Mouse (Mus musculus): ENCODE measurements around the gene Ddx21. TPM values are rescaled to one million over a fixed set of nuclear protein-coding genes. Genes with fewer than 3 reads are reported as not detected.

Ddx21 gene
- polyA plus RNA-seq, 1 experiment from 2014 or later: 54.4 TPM

DNA sequence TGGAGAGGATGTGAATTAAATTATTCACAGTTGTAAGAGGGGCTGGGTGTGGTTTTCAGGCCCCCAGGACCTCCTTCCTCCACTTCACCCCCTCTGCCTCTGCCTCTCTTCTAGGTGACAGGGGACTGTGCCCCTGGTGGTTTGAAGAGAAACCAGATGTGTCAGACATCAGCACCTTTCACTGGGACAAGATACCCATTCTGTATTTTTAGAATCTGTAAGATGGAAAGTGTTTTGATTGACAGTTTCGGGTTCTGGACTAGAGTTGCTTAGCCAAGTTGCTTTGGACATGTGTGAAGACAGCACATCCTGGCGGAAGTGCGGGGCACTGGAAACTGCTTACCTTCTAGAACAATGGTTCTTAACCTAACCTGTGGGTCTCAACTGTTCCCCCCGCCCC is 57.8 kb downstream of the Ddx21 start:
- in situ Hi-C loops (cut with MboI; ENCODE audit: low pct_unique_long_range_greater_than_20kb): no loop called here
- no peak for DNase-seq (ENCODE audit: low read depth, low spot score)
- H3K27me3 ChIP-seq: peaks cover 4% of the 10 kb centered on the region
- no peak for TF ChIP-seq CTCF (IDR thresholded peaks at IDR 0.05)
- ATAC-seq: no peak
- ChIA-PET CTCF (interaction anchor here (1.0 kb wide), 1 partner anchor 15 kb away, joined by 3 read pairs; no protein-coding TSS in a partner anchor), POLR2A (no interaction called here)

DNA sequence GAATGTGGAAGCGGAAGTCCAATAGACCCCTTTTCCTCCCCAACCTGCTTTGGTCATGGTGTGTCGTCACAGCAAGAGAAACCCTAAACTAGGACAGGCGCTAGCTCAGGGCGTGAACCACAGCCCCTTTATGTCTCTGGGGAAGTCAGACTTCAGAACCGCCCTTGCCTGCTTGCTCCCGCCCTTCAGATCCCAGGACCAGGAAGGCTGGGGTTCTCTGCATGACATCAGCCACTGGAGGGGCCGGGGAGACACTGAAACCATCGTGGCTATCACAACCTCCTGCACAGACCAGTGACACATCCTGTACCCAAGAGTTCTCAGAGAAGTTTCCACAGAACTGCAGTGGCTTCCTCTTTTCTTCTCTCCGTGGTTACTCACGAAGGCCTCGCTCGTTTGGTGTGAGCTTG is 58.7 kb downstream of the Ddx21 start:
- in situ Hi-C loops (cut with MboI; ENCODE audit: low pct_unique_long_range_greater_than_20kb): no loop called here
- ChIA-PET POLR2A (no interaction called here), CTCF (no interaction called here)
- ATAC-seq (no peak), DNase-seq (ENCODE audit: low read depth, low spot score) (no peak)
- H3K27me3 ChIP-seq: peaks cover 9% of the 10 kb centered on the region
- TF ChIP-seq CTCF (IDR thresholded peaks at IDR 0.05): no peak

DNA sequence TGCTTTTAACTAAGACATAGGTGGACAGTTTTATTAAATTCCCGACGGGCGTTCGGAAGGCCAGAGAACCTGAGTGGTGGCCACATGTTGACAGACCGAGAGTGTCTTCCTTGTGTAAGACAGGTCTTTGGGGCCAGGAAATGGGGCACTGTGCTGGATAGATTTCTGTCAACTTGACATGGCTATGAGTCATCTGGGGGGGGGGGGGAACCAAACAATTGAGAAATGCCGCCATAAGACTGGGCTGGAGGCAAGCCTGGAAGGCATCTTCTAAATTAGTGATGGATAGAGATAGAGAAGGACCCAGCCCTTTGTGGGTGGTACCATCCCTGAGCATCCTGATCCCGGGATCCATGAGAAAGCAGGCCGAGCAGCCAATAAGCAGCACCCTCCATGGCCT is 59.2 kb downstream of the Ddx21 start:
- TF ChIP-seq CTCF (IDR thresholded peaks at IDR 0.05): no peak
- ChIA-PET POLR2A (no interaction called here), CTCF (no interaction called here)
- peaks cover 9% of the 10 kb centered on the region for H3K27me3 ChIP-seq
- DNase-seq (ENCODE audit: low read depth, low spot score): no peak
- in situ Hi-C loops (cut with MboI; ENCODE audit: low pct_unique_long_range_greater_than_20kb): no loop called here
- ATAC-seq: no peak

DNA sequence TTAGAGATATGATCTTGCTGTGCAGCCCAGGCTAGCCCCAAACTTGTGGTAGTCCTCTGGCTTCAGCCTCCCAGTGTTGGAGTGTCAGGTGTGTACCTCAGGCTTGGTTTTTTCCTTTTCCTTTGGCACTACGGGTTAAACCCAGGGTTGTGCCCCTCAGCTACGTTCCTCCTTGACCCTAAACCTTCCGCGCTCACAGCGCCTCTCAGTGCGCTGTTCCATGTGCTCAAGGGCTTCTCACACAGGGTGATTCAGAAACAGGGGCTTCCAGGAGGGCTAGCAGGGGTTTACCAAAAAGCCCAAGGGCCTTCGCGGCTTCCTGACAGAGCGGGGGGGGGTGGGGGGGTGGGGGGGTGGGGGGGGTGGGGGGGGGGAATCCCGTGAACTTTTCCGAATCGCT is 59.6 kb downstream of the Ddx21 start:
- no peak for ATAC-seq
- DNase-seq (ENCODE audit: low read depth, low spot score): no peak
- no peak for TF ChIP-seq CTCF (IDR thresholded peaks at IDR 0.05)
- POLR2A ChIA-PET: no interaction called here
- in situ Hi-C loops (cut with MboI; ENCODE audit: low pct_unique_long_range_greater_than_20kb): no loop called here
- CTCF ChIA-PET: no interaction called here
- H3K27me3 ChIP-seq: peaks cover 9% of the 10 kb centered on the region

DNA sequence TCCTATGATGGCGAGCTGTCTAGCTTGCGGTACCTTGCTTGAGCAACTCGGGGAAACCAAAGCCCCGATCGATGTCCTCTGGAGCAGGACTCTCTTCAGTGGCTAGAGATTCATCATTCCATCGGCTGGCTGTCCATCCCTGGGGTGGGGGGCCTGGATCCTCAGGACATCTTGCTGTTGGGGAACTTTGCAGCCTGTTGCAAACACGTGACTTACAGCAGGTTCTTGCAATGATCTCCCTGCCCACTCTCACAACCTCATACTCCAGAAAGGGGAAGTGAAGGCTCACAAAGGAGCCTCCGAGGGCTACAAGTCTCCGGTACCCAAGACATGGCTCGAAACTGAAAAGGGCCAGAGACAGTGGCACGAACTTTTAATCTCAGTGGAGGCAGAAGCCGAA is 60.6 kb downstream of the Ddx21 start:
- in situ Hi-C loops (cut with MboI; ENCODE audit: low pct_unique_long_range_greater_than_20kb): no loop called here
- TF ChIP-seq CTCF (IDR thresholded peaks at IDR 0.05): no peak
- DNase-seq (ENCODE audit: low read depth, low spot score) (no peak), ATAC-seq (no peak)
- CTCF ChIA-PET: no interaction called here
- peaks cover 9% of the 10 kb centered on the region for H3K27me3 ChIP-seq
- POLR2A ChIA-PET: no interaction called here

DNA sequence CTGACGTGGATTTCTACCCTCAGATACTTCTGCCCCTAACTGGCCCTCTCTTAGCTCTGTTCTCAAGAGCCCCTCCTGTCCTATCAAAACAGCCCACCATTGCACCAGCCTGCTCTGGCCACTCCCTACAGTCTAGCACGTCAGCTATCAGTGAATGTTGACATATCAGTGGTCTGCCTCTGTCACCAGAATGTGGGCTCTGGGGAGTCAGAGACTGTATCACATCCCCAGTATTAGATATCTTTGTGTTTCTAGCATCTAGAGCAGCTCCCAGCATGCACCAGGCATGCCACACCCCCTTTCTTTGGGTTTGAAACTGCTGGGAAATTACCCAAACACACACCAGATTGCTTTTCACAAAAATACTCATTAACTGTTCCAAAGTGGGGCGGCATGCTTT is 61.3 kb downstream of the Ddx21 start:
- ATAC-seq: no peak
- POLR2A ChIA-PET: no interaction called here
- DNase-seq (ENCODE audit: low read depth, low spot score): no peak
- in situ Hi-C loops (cut with MboI; ENCODE audit: low pct_unique_long_range_greater_than_20kb): no loop called here
- TF ChIP-seq CTCF (IDR thresholded peaks at IDR 0.05): no peak
- peaks cover 9% of the 10 kb centered on the region for H3K27me3 ChIP-seq
- CTCF ChIA-PET: no interaction called here

DNA sequence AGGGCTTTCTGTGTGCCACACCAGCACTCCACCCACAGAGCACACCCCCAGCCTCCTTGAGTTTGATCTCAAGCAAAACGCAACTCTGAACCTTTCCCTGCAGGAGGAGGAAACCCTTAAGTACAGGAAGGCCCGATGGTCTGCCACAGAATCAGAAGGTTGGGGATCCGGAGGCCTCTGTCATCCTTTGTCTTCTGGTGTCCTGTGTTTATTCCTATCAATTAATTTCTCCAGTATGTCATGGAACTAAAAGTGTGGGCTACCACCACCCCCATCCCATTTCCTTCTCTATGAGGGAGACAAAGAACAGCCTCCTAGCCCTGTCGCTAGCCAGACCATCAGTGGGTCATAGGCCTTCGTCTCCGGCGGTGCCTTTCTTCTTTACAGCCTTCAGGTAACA is 67.6 kb downstream of the Ddx21 start:
- ChIA-PET CTCF (interaction anchor here (1.8 kb wide), 1 partner anchor 15 kb away, joined by 7 read pairs; no protein-coding TSS in a partner anchor), POLR2A (no interaction called here)
- peaks cover 4% of the 10 kb centered on the region for H3K27me3 ChIP-seq
- ATAC-seq (no peak), DNase-seq (ENCODE audit: low read depth, low spot score) (no peak)
- TF ChIP-seq CTCF (IDR thresholded peaks at IDR 0.05): no peak
- in situ Hi-C loops (cut with MboI; ENCODE audit: low pct_unique_long_range_greater_than_20kb): no loop called here

DNA sequence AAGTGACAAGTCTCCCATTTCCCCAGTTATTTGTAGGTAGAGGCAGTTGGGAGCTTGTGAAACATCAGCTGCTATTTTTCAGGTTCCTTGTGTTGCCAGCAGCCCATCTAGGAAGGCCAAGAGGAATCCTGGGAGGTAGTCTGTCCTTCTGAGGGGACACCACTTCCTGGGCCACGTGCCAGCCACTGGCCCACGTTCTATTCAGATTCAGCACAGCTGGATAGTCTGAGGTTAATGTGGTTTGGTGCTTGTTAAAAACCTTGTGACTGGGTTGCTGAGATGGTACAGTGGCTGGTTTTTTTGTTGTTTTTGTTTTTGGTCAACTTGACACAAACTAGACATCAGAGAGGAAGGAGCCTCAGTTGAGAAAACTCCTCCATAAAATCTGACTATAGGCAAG is 69.2 kb downstream of the Ddx21 start:
- POLR2A ChIA-PET: no interaction called here
- DNase-seq (ENCODE audit: low read depth, low spot score) (peak; percentile 25), ATAC-seq (no peak)
- TF ChIP-seq CTCF (IDR thresholded peaks at IDR 0.05): no peak
- in situ Hi-C loops (cut with MboI; ENCODE audit: low pct_unique_long_range_greater_than_20kb): no loop called here
- no peaks in the 10 kb centered on the region for H3K27me3 ChIP-seq
- CTCF ChIA-PET: interaction anchor here (1.8 kb wide), 1 partner anchor 17 kb away, joined by 7 read pairs; no protein-coding TSS in a partner anchor

Other genes with a start within 250 kb of the Ddx21 start
- gene Hk1, start 222.4 kb downstream of the Ddx21 start, polyA plus RNA-seq (2021): 240 TPM
- gene Hkdc1, start 179.8 kb downstream of the Ddx21 start, polyA plus RNA-seq (2021): 0.22 TPM
- gene 4930507D05Rik, start 152.8 kb downstream of the Ddx21 start, polyA plus RNA-seq (2021): 0.24 TPM
- gene Supv3l1, start 152.5 kb downstream of the Ddx21 start, polyA plus RNA-seq (2021): 37.2 TPM
- 81.6 TPM for gene Vps26a, start 115.5 kb downstream of the Ddx21 start, polyA plus RNA-seq (2021)
- not detected for gene Srgn, start 74.8 kb downstream of the Ddx21 start, polyA plus RNA-seq (2021)
- gene Kif1bp, start 23.8 kb downstream of the Ddx21 start, polyA plus RNA-seq (2021): 66.2 TPM
- 85.3 TPM for gene Ddx50, start 48.9 kb upstream of the Ddx21 start, polyA plus RNA-seq (2021)
- 0.06 TPM for gene Stox1, start 123.8 kb upstream of the Ddx21 start, polyA plus RNA-seq (2021)
- gene Ccar1, start 190.0 kb upstream of the Ddx21 start, polyA plus RNA-seq (2021): 92.3 TPM

All from Patski (cell line).